Mouse (Mus musculus) embryonic facial prominence, embryonic 12.5 days (tissue): Measurements from ENCODE around the gene Plcb1. TPM values are rescaled to one million over a fixed set of nuclear protein-coding genes. Genes with fewer than 3 reads are reported as not detected.

ENCODE experiments used
- ATAC-seq: fragments of 200-750 bp; cut with Nextera tagmentation; 2 replicates; pipeline ENCODE4 v1.8.0; 2017; ENCODE audit not compliant: insufficient number of reproducible peaks, insufficient read depth, low FRiP score, low TSS enrichment
- H3K27ac ChIP-seq: fragments of 300-500 bp; sonication (generic); 2 replicates; pipeline ENCODE4 v1.5.1; 2016; ENCODE audit warnings: mild to moderate bottlenecking
- H3K27me3 ChIP-seq: fragments of 300-500 bp; sonication (generic); 2 replicates; pipeline ENCODE4 v1.6.1; 2016; ENCODE audit warnings: mild to moderate bottlenecking, moderate library complexity
- H3K36me3 ChIP-seq: fragments of 300-500 bp; sonication (generic); 2 replicates; pipeline ENCODE4 v1.6.1; 2016; ENCODE audit warnings: mild to moderate bottlenecking
- H3K4me1 ChIP-seq: fragments of 300-500 bp; sonication (generic); 2 replicates; pipeline ENCODE4 v1.6.1; 2016
- H3K4me2 ChIP-seq: fragments of 300-500 bp; sonication (generic); replicated peaks from 2 replicates; pipeline ENCODE4 v1.6.1; 2016; ENCODE audit warnings: mild to moderate bottlenecking, moderate library complexity
- H3K4me3 ChIP-seq: fragments of 300-500 bp; sonication (generic); 2 replicates; pipeline ENCODE4 v1.5.1; 2016; ENCODE audit warnings: mild to moderate bottlenecking
- H3K9ac ChIP-seq: fragments of 300-500 bp; sonication (generic); 2 replicates; pipeline ENCODE4 v1.6.1; 2016; ENCODE audit warnings: mild to moderate bottlenecking, moderate library complexity
- H3K9me3 ChIP-seq: fragments of 300-500 bp; sonication (generic); 2 replicates; pipeline ENCODE4 v1.6.1; 2016; ENCODE audit warnings: mild to moderate bottlenecking, moderate library complexity
- WGBS: fragments of 180-500 bp; shearing (Covaris S2); methylation state at CpG from one replicate; pipeline ENCODE4 v1.1.7; 2016; 5-methylcytosine and 5-hydroxymethylcytosine counted together
- polyA plus RNA-seq: library from polyadenylated mRNA; unstranded; fragments of >200 nt; fragmentation: Nextera tagmentation; extraction: Ambion mirVana; gene quantifications from 2 replicates; pipeline ENCODE4 v1.2.1, GENCODE M21; 2016

Plcb1 gene
- polyA plus RNA-seq, 1 experiment from 2014 or later: 16.5 TPM

DNA sequence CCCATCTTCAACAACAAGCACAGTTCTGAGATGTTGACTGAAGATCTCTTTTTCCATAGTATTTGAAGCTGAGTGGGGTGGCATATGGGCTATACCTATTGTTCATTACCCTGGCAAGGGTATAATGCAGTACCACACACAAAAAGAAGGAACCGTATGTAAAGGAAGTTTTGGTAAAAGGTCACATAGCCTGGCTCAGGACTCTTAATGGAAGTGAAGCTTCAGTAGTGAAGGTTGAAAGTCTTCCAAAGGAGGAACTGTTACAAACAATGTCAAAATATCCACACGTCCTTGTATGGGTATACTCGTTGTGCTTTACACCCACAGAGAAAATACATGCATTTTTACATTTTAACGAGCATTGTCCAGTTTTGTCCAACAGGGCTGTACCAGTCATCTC is 91.3 kb downstream of the Plcb1 start:
- H3K36me3 ChIP-seq: no peaks in the 10 kb centered on the region
- H3K9ac ChIP-seq: no peak overlapping the region
- WGBS: 85% methylated on average over 4 of the region's 4 CpGs
- H3K4me3 ChIP-seq: no peak overlapping the region
- no peak for ATAC-seq
- H3K4me1 ChIP-seq: no peaks in the 10 kb centered on the region
- H3K9me3 ChIP-seq: no peaks in the 10 kb centered on the region
- no peaks in the 10 kb centered on the region for H3K27me3 ChIP-seq
- no peak overlapping the region for H3K27ac ChIP-seq
- no peak overlapping the region for H3K4me2 ChIP-seq

DNA sequence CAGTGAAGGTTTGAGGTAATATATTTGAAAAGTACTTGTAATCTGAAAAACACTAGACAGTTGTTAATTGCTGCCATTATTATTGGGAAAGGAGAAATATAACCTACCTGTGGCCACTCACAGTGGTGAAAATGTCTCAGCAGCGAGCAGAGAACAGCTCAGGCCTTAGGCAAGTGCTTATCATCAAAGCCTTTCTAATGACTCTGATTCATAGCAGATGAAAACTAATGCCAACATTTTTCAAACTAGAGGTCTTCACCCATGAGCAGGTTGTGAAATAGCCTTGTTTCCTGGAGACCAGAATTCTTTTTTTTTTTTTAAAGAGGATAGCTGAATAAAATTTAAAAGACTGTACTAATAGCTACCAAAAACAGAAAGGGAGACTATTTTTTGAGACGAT is 105.3 kb downstream of the Plcb1 start:
- Histone ChIP-seq H3K9ac (no peak overlapping the region), H3K27ac (no peak overlapping the region), H3K4me1 (peaks cover 2% of the 10 kb centered on the region; the same call in 1 of the 2 replicates), H3K36me3 (no peaks in the 10 kb centered on the region), H3K27me3 (no peaks in the 10 kb centered on the region), H3K9me3 (no peaks in the 10 kb centered on the region), H3K4me2 (no peak overlapping the region), H3K4me3 (no peak overlapping the region)
- ATAC-seq: no peak
- WGBS: 36% methylated on average over 2 of the region's 2 CpGs

DNA sequence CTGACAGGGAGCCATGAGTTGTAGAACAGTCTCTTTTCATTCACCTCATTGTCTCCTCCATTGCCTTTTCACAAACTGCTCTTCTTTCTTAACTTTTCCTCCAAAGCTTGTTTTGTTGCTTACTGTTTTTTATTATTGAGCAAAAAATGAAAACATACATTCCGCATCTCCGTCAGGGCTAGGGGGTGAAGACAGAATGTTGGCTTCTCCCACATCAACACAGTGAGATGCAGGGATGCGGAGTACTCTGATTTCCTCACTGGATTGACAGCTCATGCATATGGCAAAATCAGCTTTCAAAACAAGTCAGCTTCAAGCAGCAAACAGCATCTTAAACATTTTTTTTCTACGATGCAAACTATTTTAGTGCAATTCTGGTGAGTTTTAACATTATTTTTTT is 108.9 kb downstream of the Plcb1 start:
- 83% methylated on average over 4 of the region's 4 CpGs for WGBS
- H3K9me3 ChIP-seq: no peaks in the 10 kb centered on the region
- H3K27me3 ChIP-seq: no peaks in the 10 kb centered on the region
- no peaks in the 10 kb centered on the region for H3K36me3 ChIP-seq
- H3K9ac ChIP-seq: no peak overlapping the region
- no peak for ATAC-seq
- no peak overlapping the region for H3K4me2 ChIP-seq
- H3K4me3 ChIP-seq: no peak overlapping the region
- H3K27ac ChIP-seq: no peak overlapping the region
- peaks cover 4% of the 10 kb centered on the region; the same call in 1 of the 2 replicates for H3K4me1 ChIP-seq

DNA sequence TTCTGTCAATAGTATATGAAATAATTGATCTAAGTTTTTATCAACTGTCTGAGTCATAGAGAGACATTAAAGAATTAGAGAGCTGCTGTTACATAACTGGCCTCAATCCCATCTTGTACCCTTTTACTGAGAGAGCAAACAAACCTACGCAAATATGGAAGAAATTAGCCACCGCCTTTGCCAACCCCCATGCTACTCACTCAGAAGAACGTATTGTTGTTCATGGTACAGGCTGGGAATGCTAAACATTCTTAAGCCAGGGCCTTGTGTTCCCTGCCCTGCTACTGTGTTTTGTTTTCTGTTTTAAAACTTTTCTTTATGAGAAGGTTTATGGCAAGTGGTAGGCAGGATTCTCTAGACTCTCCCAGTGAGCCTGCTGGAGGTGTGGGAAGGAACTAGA is 110.3 kb downstream of the Plcb1 start:
- Histone ChIP-seq H3K4me2 (no peak overlapping the region), H3K4me1 (peaks cover 4% of the 10 kb centered on the region; the same call in 1 of the 2 replicates), H3K9me3 (no peaks in the 10 kb centered on the region), H3K4me3 (no peak overlapping the region), H3K9ac (no peak overlapping the region), H3K27ac (no peak overlapping the region), H3K36me3 (no peaks in the 10 kb centered on the region), H3K27me3 (no peaks in the 10 kb centered on the region)
- 46% methylated on average over 3 of the region's 3 CpGs for WGBS
- ATAC-seq: no peak

DNA sequence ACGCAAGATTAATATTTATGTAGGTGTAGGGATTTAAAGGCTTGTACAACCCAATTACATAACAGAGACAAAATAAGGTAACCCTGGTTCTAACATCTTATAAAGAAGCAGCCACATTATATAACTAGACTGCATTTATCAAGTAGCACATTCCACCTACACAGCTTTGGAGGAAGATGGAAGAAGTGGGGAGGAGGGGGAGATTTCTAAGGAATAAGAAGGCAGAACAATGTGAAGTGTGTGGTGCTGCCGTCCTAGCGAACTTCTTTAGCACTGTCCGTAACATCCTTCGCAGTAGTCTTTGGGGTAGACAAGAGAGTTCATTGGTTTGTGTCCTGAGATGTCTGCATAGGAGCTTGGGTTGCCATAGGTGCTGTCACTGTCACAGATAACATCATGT is 111.2 kb downstream of the Plcb1 start:
- Histone ChIP-seq H3K27ac (no peak overlapping the region), H3K27me3 (no peaks in the 10 kb centered on the region), H3K36me3 (no peaks in the 10 kb centered on the region), H3K4me3 (no peak overlapping the region), H3K9me3 (no peaks in the 10 kb centered on the region), H3K4me1 (peaks cover 4% of the 10 kb centered on the region; the same call in 1 of the 2 replicates), H3K4me2 (no peak overlapping the region), H3K9ac (no peak overlapping the region)
- WGBS: 92% methylated on average over 5 of the region's 5 CpGs
- no peak for ATAC-seq

DNA sequence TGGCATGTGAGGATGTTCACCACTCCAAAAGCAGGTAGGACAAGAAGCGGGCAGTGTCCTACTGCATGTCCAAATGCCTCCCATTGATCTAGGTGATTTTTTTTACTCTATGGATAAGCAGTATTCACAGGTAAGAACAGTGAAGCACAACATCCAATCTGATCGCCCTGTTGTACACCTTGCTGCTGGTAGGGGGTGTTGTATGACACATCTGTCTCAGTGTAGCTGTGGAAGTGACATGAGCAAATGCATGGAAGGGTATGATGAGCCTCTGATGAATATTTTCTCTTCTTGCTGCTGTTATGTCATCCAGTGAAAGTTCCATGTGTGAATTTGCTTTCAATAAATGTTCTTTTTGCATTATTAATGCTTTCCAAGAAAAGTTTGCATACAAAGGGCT is 115.7 kb downstream of the Plcb1 start:
- Histone ChIP-seq H3K4me3 (no peak overlapping the region), H3K4me2 (no peak overlapping the region), H3K27ac (no peak overlapping the region), H3K9ac (no peak overlapping the region), H3K36me3 (no peaks in the 10 kb centered on the region), H3K27me3 (no peaks in the 10 kb centered on the region), H3K4me1 (no peaks in the 10 kb centered on the region), H3K9me3 (no peaks in the 10 kb centered on the region)
- WGBS: 84% methylated on average over 2 of the region's 2 CpGs
- no peak for ATAC-seq

DNA sequence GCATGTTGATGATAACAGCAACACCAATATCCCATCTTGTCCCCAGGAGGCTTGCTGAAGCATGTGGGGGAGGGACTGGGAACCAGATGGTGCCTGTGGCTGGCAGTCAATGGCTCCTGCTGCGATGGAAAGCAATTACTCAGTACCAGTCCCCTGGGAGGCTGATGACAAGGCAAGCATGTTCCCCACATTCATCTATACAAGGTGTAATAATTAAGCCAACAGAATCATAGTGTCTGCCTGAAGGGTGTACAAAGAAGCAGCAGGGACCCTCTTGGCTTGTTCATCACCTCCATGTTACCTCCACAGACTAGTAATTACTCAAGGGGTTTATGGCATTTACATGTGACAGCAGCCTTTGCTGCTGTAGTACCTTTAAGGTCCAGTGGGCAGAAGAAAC is 125.0 kb downstream of the Plcb1 start:
- Histone ChIP-seq H3K36me3 (no peaks in the 10 kb centered on the region), H3K4me3 (no peak overlapping the region), H3K4me2 (no peak overlapping the region), H3K27me3 (no peaks in the 10 kb centered on the region), H3K27ac (no peak overlapping the region), H3K9ac (no peak overlapping the region), H3K9me3 (no peaks in the 10 kb centered on the region), H3K4me1 (no peaks in the 10 kb centered on the region)
- ATAC-seq: no peak
- 33% methylated on average over 1 of the region's 1 CpGs for WGBS

DNA sequence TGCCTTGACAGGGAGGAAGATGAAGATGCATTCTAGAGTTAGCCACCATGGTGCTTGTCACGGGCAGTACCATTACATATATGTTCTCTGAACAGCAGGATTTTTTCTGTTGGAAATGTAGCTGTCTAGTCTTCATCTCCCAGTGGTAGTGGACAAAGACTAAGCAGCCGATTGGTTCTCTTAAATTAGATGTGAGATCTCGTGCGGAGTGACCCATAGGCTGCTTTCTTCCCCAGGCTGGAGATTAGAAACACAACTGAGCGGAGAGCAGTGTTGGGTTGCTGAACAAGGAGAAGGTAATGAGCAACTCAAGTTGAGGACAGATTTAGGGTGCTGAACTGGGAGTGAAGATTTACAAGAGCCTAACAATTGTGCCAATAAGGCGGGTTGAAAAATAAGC is 125.5 kb downstream of the Plcb1 start:
- Histone ChIP-seq H3K4me2 (no peak overlapping the region), H3K9me3 (no peaks in the 10 kb centered on the region), H3K4me1 (no peaks in the 10 kb centered on the region), H3K4me3 (no peak overlapping the region), H3K27ac (no peak overlapping the region), H3K27me3 (no peaks in the 10 kb centered on the region), H3K36me3 (no peaks in the 10 kb centered on the region), H3K9ac (no peak overlapping the region)
- no peak for ATAC-seq
- 87% methylated on average over 6 of the region's 6 CpGs for WGBS

DNA sequence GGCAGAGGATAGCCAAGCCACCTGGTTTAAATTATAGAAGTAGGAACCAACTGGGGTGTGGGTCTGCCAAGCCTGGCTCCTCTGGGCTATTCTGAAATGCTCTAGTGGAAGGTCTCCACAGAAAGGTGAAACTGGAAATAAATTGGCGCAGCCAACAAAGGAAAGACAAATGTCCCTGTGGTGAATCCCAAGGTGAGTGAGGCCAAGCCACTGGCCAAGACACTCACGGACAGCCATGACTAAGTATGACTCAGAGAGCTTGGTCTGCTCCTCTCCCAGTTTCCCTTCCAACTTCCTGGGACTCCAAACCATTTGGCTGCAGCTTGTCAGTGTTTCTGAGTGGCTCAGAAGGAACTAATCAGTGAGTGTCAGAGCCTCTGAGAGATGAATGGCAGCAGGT is 126.7 kb downstream of the Plcb1 start:
- ATAC-seq: no peak
- Histone ChIP-seq H3K4me2 (no peak overlapping the region), H3K9ac (no peak overlapping the region), H3K9me3 (no peaks in the 10 kb centered on the region), H3K4me3 (no peak overlapping the region), H3K4me1 (no peaks in the 10 kb centered on the region), H3K36me3 (no peaks in the 10 kb centered on the region), H3K27me3 (no peaks in the 10 kb centered on the region), H3K27ac (no peak overlapping the region)
- WGBS: 81% methylated on average over 2 of the region's 2 CpGs

DNA sequence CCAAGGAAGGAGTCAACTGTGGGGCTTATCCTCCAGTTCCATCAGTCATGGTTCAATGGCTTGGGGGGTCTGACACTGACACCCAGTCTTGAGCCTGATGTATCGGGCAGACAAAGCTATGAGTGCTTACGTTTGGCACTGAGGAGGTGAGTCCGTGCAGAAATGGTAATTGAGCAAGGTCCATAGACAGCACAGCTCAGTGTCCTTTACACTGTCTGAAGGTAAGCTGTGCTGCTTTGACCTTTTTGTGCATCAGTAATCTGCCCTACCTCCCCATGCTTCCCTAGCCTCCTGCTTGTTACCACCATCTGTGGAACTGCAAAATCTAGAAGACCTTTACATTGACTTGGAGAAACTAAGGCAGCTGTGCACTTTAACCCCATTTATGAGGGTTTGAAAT is 127.7 kb downstream of the Plcb1 start:
- ATAC-seq: no peak
- Histone ChIP-seq H3K4me1 (no peaks in the 10 kb centered on the region), H3K27me3 (no peaks in the 10 kb centered on the region), H3K36me3 (no peaks in the 10 kb centered on the region), H3K27ac (no peak overlapping the region), H3K9me3 (no peaks in the 10 kb centered on the region), H3K4me3 (no peak overlapping the region), H3K4me2 (no peak overlapping the region), H3K9ac (no peak overlapping the region)
- WGBS: 85% methylated on average over 3 of the region's 3 CpGs

DNA sequence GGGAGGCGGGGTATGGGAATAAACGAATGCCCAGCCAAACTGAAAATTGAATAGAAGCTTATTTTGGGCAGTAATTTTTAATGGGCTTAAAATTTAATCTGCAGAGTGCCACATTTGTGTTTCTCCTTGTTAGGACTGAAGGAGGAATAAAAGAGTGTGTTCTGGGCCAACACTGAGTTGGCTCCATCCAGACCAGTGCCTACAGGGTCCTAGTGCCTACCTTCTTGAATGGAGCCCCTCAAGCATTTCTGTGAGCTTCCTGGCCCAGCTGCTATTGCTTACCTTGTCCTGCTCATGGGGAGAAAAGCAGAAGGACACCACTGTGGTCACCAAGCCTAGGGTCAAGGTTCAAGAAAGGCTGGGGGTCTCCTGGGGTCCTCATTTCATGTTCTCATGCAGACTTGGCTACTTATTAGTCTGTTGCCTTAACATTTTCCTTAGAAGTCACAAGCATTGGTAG is 128.3 kb downstream of the Plcb1 start:
- no peak overlapping the region for H3K4me3 ChIP-seq
- no peaks in the 10 kb centered on the region for H3K9me3 ChIP-seq
- no peaks in the 10 kb centered on the region for H3K27me3 ChIP-seq
- no peaks in the 10 kb centered on the region for H3K4me1 ChIP-seq
- WGBS: 96% methylated on average over 2 of the region's 2 CpGs
- H3K36me3 ChIP-seq: no peaks in the 10 kb centered on the region
- no peak overlapping the region for H3K9ac ChIP-seq
- no peak overlapping the region for H3K4me2 ChIP-seq
- H3K27ac ChIP-seq: no peak overlapping the region
- ATAC-seq: no peak

DNA sequence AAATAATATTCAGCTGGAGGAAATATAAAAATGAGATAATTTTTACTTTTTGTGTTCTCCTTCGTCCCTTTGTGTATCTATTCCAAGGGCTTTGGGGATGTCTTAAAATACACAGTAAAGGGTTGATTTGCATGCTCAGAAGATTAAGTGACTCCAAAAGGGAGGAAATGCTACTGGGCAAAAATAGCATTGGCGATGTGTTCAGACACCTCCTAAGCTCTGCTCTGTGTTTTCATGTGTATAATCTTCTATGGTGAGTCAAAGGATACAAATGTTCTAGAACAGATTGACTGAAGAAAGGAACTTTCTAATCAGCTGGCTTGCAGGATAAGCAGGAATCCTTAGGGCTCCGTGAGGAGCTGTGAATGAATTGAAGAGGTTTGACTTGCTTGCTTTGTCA is 129.2 kb downstream of the Plcb1 start:
- Histone ChIP-seq H3K4me1 (no peaks in the 10 kb centered on the region), H3K4me3 (no peak overlapping the region), H3K9ac (no peak overlapping the region), H3K36me3 (no peaks in the 10 kb centered on the region), H3K9me3 (no peaks in the 10 kb centered on the region), H3K27me3 (no peaks in the 10 kb centered on the region), H3K27ac (no peak overlapping the region), H3K4me2 (no peak overlapping the region)
- WGBS: 84% methylated on average over 3 of the region's 3 CpGs
- ATAC-seq: no peak
